Mouse (Mus musculus) heart, embryonic 11.5 days (tissue): ENCODE results near the gene Vmn2r57. TPM values are rescaled to one million over a fixed set of nuclear protein-coding genes. Genes with fewer than 3 reads are reported as not detected.
"Not testable (repeated sequence)": the region's sequence is repeated elsewhere in the genome, so short reads cannot be mapped to it uniquely, and the experiment has no call there.

Experiments
- ATAC-seq: fragments of 200-750 bp; cut with Nextera tagmentation; replicated peaks from 2 replicates; pipeline ENCODE4 v1.8.0; 2017; ENCODE audit warnings: moderate library complexity; ENCODE audit not compliant: insufficient number of reproducible peaks, low FRiP score, low TSS enrichment
- H3K27ac ChIP-seq: fragments of 300-500 bp; sonication (generic); 2 replicates; pipeline ENCODE4 v1.5.1; 2014; ENCODE audit warnings: mild to moderate bottlenecking, low read depth, low read length
- H3K27me3 ChIP-seq: fragments of 300-500 bp; sonication (generic); 2 replicates; pipeline ENCODE4 v1.6.1; 2014; ENCODE audit warnings: mild to moderate bottlenecking, low read length, mixed read lengths; ENCODE audit not compliant: control insufficient read depth, insufficient read depth
- H3K36me3 ChIP-seq: fragments of 300-500 bp; sonication (generic); 2 replicates; pipeline ENCODE4 v1.6.1; 2014; ENCODE audit warnings: mild to moderate bottlenecking, low read length, moderate library complexity, mixed read lengths; ENCODE audit not compliant: control insufficient read depth, insufficient read depth
- H3K4me1 ChIP-seq: fragments of 300-500 bp; sonication (generic); 2 replicates; pipeline ENCODE4 v1.6.1; 2014; ENCODE audit warnings: low read length; ENCODE audit not compliant: control insufficient read depth, insufficient read depth
- H3K4me2 ChIP-seq: fragments of 300-500 bp; sonication (generic); 2 replicates; pipeline ENCODE4 v1.6.1; 2014; ENCODE audit warnings: mild to moderate bottlenecking, moderate library complexity
- H3K4me3 ChIP-seq: fragments of 300-500 bp; sonication (generic); 2 replicates; pipeline ENCODE4 v1.5.1; 2014; ENCODE audit warnings: low read depth, low read length
- H3K9ac ChIP-seq: fragments of 300-500 bp; sonication (generic); 2 replicates; pipeline ENCODE4 v1.6.1; 2014; ENCODE audit warnings: mild to moderate bottlenecking, low read depth, low read length, moderate library complexity
- H3K9me3 ChIP-seq: fragments of 300-500 bp; sonication (generic); replicated peaks from 2 replicates; pipeline ENCODE4 v1.6.1; 2016; ENCODE audit warnings: low read length; ENCODE audit not compliant: control insufficient read depth
- WGBS: fragments of 180-500 bp; shearing (Covaris S2); extraction: QIAGEN DNeasy Blood & Tissue Kit; methylation state at CpG from one replicate; pipeline ENCODE4 v1.1.7; 2014; ENCODE audit not compliant: insufficient replicate concordance; 5-methylcytosine and 5-hydroxymethylcytosine counted together
- polyA plus RNA-seq: library from polyadenylated mRNA; unstranded; fragments of >200 nt; fragmentation: Nextera tagmentation; extraction: Ambion mirVana; gene quantifications from 2 replicates; pipeline ENCODE4 v1.2.1, GENCODE M21; 2014

Vmn2r57 gene
- polyA plus RNA-seq = 0.10 and 0.21 TPM in 2 replicates

GRCm38 (mm10) chr7:41448596-41448995 lies at the start of gene Vmn2r57:
Gene Vmn2r57 (minus strand): TSS chr7:41448696.
- not testable (repeated sequence) for H3K27me3 ChIP-seq, H3K4me1 ChIP-seq, H3K9me3 ChIP-seq, H3K36me3 ChIP-seq, H3K4me3 ChIP-seq, H3K4me2 ChIP-seq, H3K9ac ChIP-seq, ATAC-seq, H3K27ac ChIP-seq
- WGBS = 63% methylated on average over 1 of the region's 1 CpGs

GRCm38 (mm10) chr7:41497871-41498270 lies 49.4 kb upstream of the Vmn2r57 start:
- no peaks in the 10 kb centered on the region for H3K27me3 ChIP-seq
- no peak overlapping the region for H3K27ac ChIP-seq
- no peaks in the 10 kb centered on the region for H3K9me3 ChIP-seq
- peaks cover 3% of the 10 kb centered on the region; the same call in 1 of the 2 replicates for H3K36me3 ChIP-seq
- 98% methylated on average over 2 of the region's 2 CpGs for WGBS
- no peak overlapping the region for H3K4me2 ChIP-seq
- H3K9ac ChIP-seq = no peak overlapping the region
- H3K4me3 ChIP-seq = no peak overlapping the region
- no peaks in the 10 kb centered on the region for H3K4me1 ChIP-seq
- no peak for ATAC-seq

GRCm38 (mm10) chr7:41451864-41452263 lies 3.4 kb upstream of the Vmn2r57 start:
- Histone ChIP-seq H3K9ac (no peak overlapping the region), H3K36me3 (no peaks in the 10 kb centered on the region), H3K27me3 (no peaks in the 10 kb centered on the region), H3K27ac (no peak overlapping the region), H3K4me3 (no peak overlapping the region), H3K4me1 (no peaks in the 10 kb centered on the region), H3K4me2 (no peak overlapping the region), H3K9me3 (no peaks in the 10 kb centered on the region; the same call in 1 of the 2 replicates)
- ATAC-seq = no peak
- WGBS = 6% methylated on average over 10 of the region's 10 CpGs

DNA sequence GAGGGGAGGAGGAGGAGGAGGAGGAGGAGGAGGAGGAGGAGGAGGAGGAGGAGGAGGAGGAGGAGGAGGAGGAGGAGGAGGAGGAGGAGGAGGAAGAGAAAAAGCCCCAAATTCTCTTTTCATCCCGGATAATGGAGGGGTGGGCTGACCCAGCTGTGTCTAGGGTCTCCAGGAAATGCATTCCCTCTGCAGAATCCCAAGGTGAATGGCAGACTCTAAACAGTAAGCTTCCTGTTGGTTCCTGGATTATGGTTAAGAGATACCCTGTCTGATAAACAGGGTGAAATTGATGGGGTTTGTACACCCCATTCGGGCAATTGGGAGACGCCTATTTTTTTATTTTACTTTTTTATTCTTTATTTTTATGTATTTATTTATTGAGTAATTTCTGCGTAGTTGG lies 54.4 kb downstream of the Vmn2r57 start:
- Histone ChIP-seq H3K27me3 (no peaks in the 10 kb centered on the region), H3K4me2 (no peak overlapping the region), H3K9me3 (no peaks in the 10 kb centered on the region), H3K27ac (no peak overlapping the region), H3K36me3 (no peaks in the 10 kb centered on the region), H3K4me1 (no peaks in the 10 kb centered on the region), H3K9ac (no peak overlapping the region), H3K4me3 (no peak overlapping the region)
- WGBS = 70% methylated on average over 4 of the region's 4 CpGs
- no peak for ATAC-seq

DNA sequence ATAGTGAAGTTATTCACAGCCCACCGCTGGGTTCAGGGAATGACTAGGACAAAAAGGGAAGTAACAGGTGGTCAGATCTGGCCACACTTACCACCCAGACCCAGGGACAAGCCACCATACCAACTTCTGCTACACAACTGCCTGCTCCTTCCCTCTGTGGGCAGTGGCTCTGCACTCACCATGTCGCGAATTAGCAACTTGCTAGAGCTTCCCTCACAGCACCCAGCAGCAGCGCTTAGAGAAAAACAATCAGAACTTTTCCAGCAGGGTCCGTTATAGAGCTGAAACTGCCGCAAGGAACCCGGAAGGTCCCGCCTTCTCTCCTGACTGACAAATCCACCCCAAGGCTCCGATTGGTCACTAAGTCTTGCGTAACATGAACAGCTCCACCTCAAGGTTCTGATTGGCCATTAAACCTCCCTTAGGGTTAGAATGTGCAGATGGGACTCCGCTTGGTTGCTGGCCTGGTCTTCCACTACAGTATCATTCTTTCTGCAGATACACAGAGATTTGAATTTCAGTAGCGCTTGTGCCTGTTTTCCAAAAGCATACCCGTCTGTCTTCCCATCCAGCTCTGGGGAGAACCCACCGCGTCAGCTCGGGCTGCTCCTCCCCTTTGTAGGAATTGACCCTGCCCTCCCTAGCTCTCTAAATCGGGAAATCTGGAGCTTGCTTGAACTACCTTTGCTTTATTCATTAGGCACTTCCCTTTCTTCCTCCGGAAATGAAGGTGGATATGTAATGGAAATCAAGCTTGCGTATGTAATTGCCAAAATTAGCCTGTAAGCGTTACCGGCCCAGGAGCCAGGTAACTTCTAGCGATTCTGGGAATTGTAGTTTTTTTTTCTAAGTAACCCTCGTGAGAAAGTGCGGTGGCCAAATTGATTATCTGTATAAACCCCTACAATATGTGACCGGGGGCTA lies 55.2 kb downstream of the Vmn2r57 start, which contains the start of gene AI987944:
Gene AI987944, minus strand, starts transcription at position 332 of the 924 bp plus-strand sequence.
- H3K27me3 ChIP-seq = no peaks in the 10 kb centered on the region
- ATAC-seq = peak; percentile 99
- no peaks in the 10 kb centered on the region for H3K9me3 ChIP-seq
- H3K4me1 ChIP-seq = no peaks in the 10 kb centered on the region
- peak within 1 kb of the TSS; percentile 72 for H3K9ac ChIP-seq
- H3K36me3 ChIP-seq = no peaks in the 10 kb centered on the region
- H3K4me3 ChIP-seq = peak within 1 kb of the TSS; percentile 69
- H3K27ac ChIP-seq = peak within 1 kb of the TSS; percentile 70
- peak within 1 kb of the TSS; percentile 67 for H3K4me2 ChIP-seq
- under 1% methylated on average over 25 of the region's 25 CpGs for WGBS

Other genes starting within 250 kb of the Vmn2r57 start
- gene AI987944, start 55.3 kb downstream of the Vmn2r57 start, polyA plus RNA-seq = 10.3 and 10.4 TPM in 2 replicates
- 0.07 TPM in 1 of 2 replicates, not detected in the other for gene Gm20449, start 50.7 kb upstream of the Vmn2r57 start, polyA plus RNA-seq
- gene AW146154, start 51.2 kb upstream of the Vmn2r57 start, polyA plus RNA-seq = 4.9 and 7.3 TPM in 2 replicates
- gene Gm6871, start 125.0 kb upstream of the Vmn2r57 start, polyA plus RNA-seq = 0.11 and 0.41 TPM in 2 replicates
- 10.0 and 10.1 TPM in 2 replicates for gene 2610021A01Rik, start 150.5 kb upstream of the Vmn2r57 start, polyA plus RNA-seq
- 5.9 and 6.3 TPM in 2 replicates for gene Zfp788, start 184.5 kb upstream of the Vmn2r57 start, polyA plus RNA-seq